Comparison of ENCODE assay signal across 14 mouse cellular contexts in genomic region chr11:45886596-45886995, GRCm38 (mm10). TPM values are rescaled to one million over a fixed set of nuclear protein-coding genes. Genes with fewer than 3 reads are reported as not detected.
DNase-seq lines count a peak whose midpoint lies in the region; ATAC-seq and TF ChIP-seq lines count a peak whose summit lies in the region.
"Had no signal": no experiment of that assay in that cellular context is flagged by ENCODE, and none has a peak within 500 bp of the region (broad histone marks: within the 10 kb centered on the region; RNA-seq: fewer than 3 reads in every experiment).

No protein-coding gene starts in this region.

- H3K27ac ChIP-seq in midbrain, embryonic 11.5 days (ENCODE audit: low read depth, low read length), result no peak overlapping the region
- no peak overlapping the region for H3K27ac ChIP-seq in midbrain, embryonic 10.5 days (replicated peaks)
- no peak overlapping the region for H3K27ac ChIP-seq in forebrain, embryonic 16.5 days (ENCODE audit: low read length)
- H3K27ac ChIP-seq in midbrain, embryonic 12.5 days (replicated peaks), result peak overlapping the region; percentile 10
- H3K27ac ChIP-seq in intestine, postnatal 0 days (ENCODE audit: low read depth, low read length), result no peak overlapping the region
- H3K27ac ChIP-seq: limb, embryonic 15.5 days; macrophage had no signal

- H3K36me3 ChIP-seq in midbrain, embryonic 11.5 days (ENCODE audit: control insufficient read depth, insufficient read depth, low read length), result peaks cover 5% of the 10 kb centered on the region; the same call in 1 of the 2 replicates
- peaks cover 68% of the 10 kb centered on the region for H3K36me3 ChIP-seq in midbrain, embryonic 10.5 days
- H3K36me3 ChIP-seq in forebrain, embryonic 16.5 days (ENCODE audit: control insufficient read depth, insufficient read depth), result peaks cover 7% of the 10 kb centered on the region
- H3K36me3 ChIP-seq in midbrain, embryonic 12.5 days, result peaks cover 43% of the 10 kb centered on the region
- H3K36me3 ChIP-seq in intestine, postnatal 0 days (ENCODE audit: control insufficient read depth, insufficient read depth), result peaks cover 63% of the 10 kb centered on the region

- no peak for TF ChIP-seq CTCF in intestine, postnatal 0 days (IDR thresholded peaks at IDR 0.05; ENCODE audit: low read depth)

- no peak overlapping the region for H3K4me2 ChIP-seq in midbrain, embryonic 11.5 days
- no peak overlapping the region for H3K4me2 ChIP-seq in forebrain, embryonic 16.5 days (ENCODE audit: low read length)
- H3K4me2 ChIP-seq in midbrain, embryonic 12.5 days (replicated peaks), result no peak overlapping the region
- no peak overlapping the region for H3K4me2 ChIP-seq in intestine, postnatal 0 days (replicated peaks; ENCODE audit: low read depth)
- H3K4me2 ChIP-seq: limb, embryonic 15.5 days; lung, embryonic 14.5 days had no signal

- H3K4me3 ChIP-seq in midbrain, embryonic 11.5 days (ENCODE audit: low read depth, low read length), result no peak overlapping the region
- H3K4me3 ChIP-seq in midbrain, embryonic 10.5 days, result no peak overlapping the region
- no peak overlapping the region for H3K4me3 ChIP-seq in forebrain, embryonic 16.5 days (replicated peaks; ENCODE audit: low read length)
- H3K4me3 ChIP-seq in midbrain, embryonic 12.5 days, result no peak overlapping the region
- H3K4me3 ChIP-seq in intestine, postnatal 0 days (ENCODE audit: low read depth, low read length), result no peak overlapping the region
- H3K4me3 ChIP-seq: erythroblast, embryonic 14.5 days; limb, embryonic 15.5 days had no signal

- no peak overlapping the region for H3K9ac ChIP-seq in midbrain, embryonic 11.5 days (ENCODE audit: low read length)
- H3K9ac ChIP-seq in forebrain, embryonic 16.5 days (replicated peaks; ENCODE audit: low read depth, low read length), result no peak overlapping the region
- H3K9ac ChIP-seq in midbrain, embryonic 12.5 days (replicated peaks), result no peak overlapping the region
- H3K9ac ChIP-seq in intestine, postnatal 0 days (ENCODE audit: low read depth, low read length), result no peak overlapping the region
- H3K9ac ChIP-seq: limb, embryonic 15.5 days; lung, embryonic 14.5 days had no signal

- H3K4me1 ChIP-seq in midbrain, embryonic 11.5 days (ENCODE audit: control insufficient read depth, insufficient read depth, low read length), result peaks cover 5% of the 10 kb centered on the region
- H3K4me1 ChIP-seq in midbrain, embryonic 10.5 days, result peaks cover 7% of the 10 kb centered on the region
- H3K4me1 ChIP-seq in forebrain, embryonic 16.5 days (replicated peaks; ENCODE audit: control insufficient read depth, insufficient read depth, low read length), result peaks cover 6% of the 10 kb centered on the region; the same call in 1 of the 2 replicates
- peaks cover 16% of the 10 kb centered on the region for H3K4me1 ChIP-seq in midbrain, embryonic 12.5 days
- no peaks in the 10 kb centered on the region for H3K4me1 ChIP-seq in intestine, postnatal 0 days (replicated peaks; ENCODE audit: control insufficient read depth, insufficient read depth, low read length)

- peak; percentile 64; the same call in 1 of the 2 replicates for ATAC-seq in midbrain, embryonic 11.5 days (ENCODE audit: low FRiP score)
- ATAC-seq in forebrain, embryonic 16.5 days, result peak; percentile 35; the same call in 1 of the 2 replicates
- peak; percentile 81 for ATAC-seq in midbrain, embryonic 12.5 days (ENCODE audit: low FRiP score, low read depth)
- no peak for ATAC-seq in intestine, postnatal 0 days

- H3K27me3 ChIP-seq in midbrain, embryonic 11.5 days (ENCODE audit: control insufficient read depth, insufficient read depth, low read length), result no peaks in the 10 kb centered on the region
- H3K27me3 ChIP-seq in midbrain, embryonic 10.5 days (ENCODE audit: low read depth, poor library complexity, severe bottlenecking), result no peaks in the 10 kb centered on the region
- no peaks in the 10 kb centered on the region for H3K27me3 ChIP-seq in forebrain, embryonic 16.5 days (replicated peaks; ENCODE audit: control insufficient read depth, insufficient read depth, low read length)
- no peaks in the 10 kb centered on the region for H3K27me3 ChIP-seq in midbrain, embryonic 12.5 days
- no peaks in the 10 kb centered on the region for H3K27me3 ChIP-seq in intestine, postnatal 0 days (replicated peaks; ENCODE audit: control insufficient read depth, insufficient read depth, low read length)
- H3K27me3 ChIP-seq: limb, embryonic 15.5 days had no signal

- no peak for DNase-seq in midbrain, embryonic 11.5 days (ENCODE audit: low spot score, missing footprints)
- no peak for DNase-seq in midbrain, embryonic 10.5 days (ENCODE audit: low spot score)
- no peak for DNase-seq in adrenal gland, postnatal 10 days
- no peak for DNase-seq in adrenal gland, postnatal 14 days
- DNase-seq: cerebellum, adult 9-11 months; layer of hippocampus, postnatal 36 days; lung, embryonic 14.5 days; thymus, postnatal 4 days had no signal

- 83% methylated on average over 5 of the region's 5 CpGs for WGBS in midbrain, embryonic 11.5 days
- WGBS in midbrain, embryonic 10.5 days, result 88% methylated on average over 5 of the region's 5 CpGs
- WGBS in forebrain, embryonic 16.5 days, result 25% methylated on average over 5 of the region's 5 CpGs
- WGBS in midbrain, embryonic 12.5 days, result 72% methylated on average over 5 of the region's 5 CpGs
- WGBS in intestine, postnatal 0 days, result 80% methylated on average over 5 of the region's 5 CpGs

- no peaks in the 10 kb centered on the region for H3K9me3 ChIP-seq in midbrain, embryonic 11.5 days (ENCODE audit: control insufficient read depth, low read length)
- H3K9me3 ChIP-seq in midbrain, embryonic 10.5 days (replicated peaks), result no peaks in the 10 kb centered on the region
- H3K9me3 ChIP-seq in forebrain, embryonic 16.5 days (ENCODE audit: control insufficient read depth, low read length), result no peaks in the 10 kb centered on the region
- no peaks in the 10 kb centered on the region for H3K9me3 ChIP-seq in midbrain, embryonic 12.5 days
- no peaks in the 10 kb centered on the region for H3K9me3 ChIP-seq in intestine, postnatal 0 days (ENCODE audit: control insufficient read depth)
- H3K9me3 ChIP-seq: limb, embryonic 15.5 days had no signal

RNA-seq across cellular contexts. Expression of gene Clint1, which starts 34.7 kb away (rescaled TPM):
- polyA plus RNA-seq in midbrain, embryonic 11.5 days (2014; fragmentation: Nextera tagmentation; extraction: Ambion mirVana), result 60.9 and 63.5 TPM in 2 replicates
- 57.8 and 60.3 TPM in 2 replicates for polyA plus RNA-seq in midbrain, embryonic 10.5 days (2016; fragmentation: Nextera tagmentation; extraction: Ambion mirVana)
- 45.1 and 56.0 TPM in 2 replicates for polyA plus RNA-seq in forebrain, embryonic 16.5 days (2015; fragmentation: Nextera tagmentation; extraction: Ambion mirVana)
- 78.3 and 78.7 TPM in 2 replicates for polyA plus RNA-seq in midbrain, embryonic 12.5 days (2016; fragmentation: Nextera tagmentation; extraction: Ambion mirVana)
- total RNA-seq in adrenal gland, postnatal 10 days (2021), result 10 to 100 TPM; 59.8 to 64.5 TPM
- polyA plus RNA-seq in intestine, postnatal 0 days (2015; fragmentation: Nextera tagmentation; extraction: Ambion mirVana), result 171 and 185 TPM in 2 replicates
- total RNA-seq in adrenal gland, postnatal 14 days (2021), result 66.5 and 67.2 TPM in 2 replicates

RNA-seq across cellular contexts. Expression of gene Lsm11, which starts 58.1 kb away (rescaled TPM):
- 10.8 and 13.0 TPM in 2 replicates for polyA plus RNA-seq in midbrain, embryonic 11.5 days (2014; fragmentation: Nextera tagmentation; extraction: Ambion mirVana)
- 7.3 and 9.1 TPM in 2 replicates for polyA plus RNA-seq in midbrain, embryonic 10.5 days (2016; fragmentation: Nextera tagmentation; extraction: Ambion mirVana)
- 11.5 and 13.6 TPM in 2 replicates for polyA plus RNA-seq in forebrain, embryonic 16.5 days (2015; fragmentation: Nextera tagmentation; extraction: Ambion mirVana)
- polyA plus RNA-seq in midbrain, embryonic 12.5 days (2016; fragmentation: Nextera tagmentation; extraction: Ambion mirVana), result 13.9 and 16.4 TPM in 2 replicates
- 1 to 10 TPM; 7.8 to 9.9 TPM for total RNA-seq in adrenal gland, postnatal 10 days (2021)
- polyA plus RNA-seq in intestine, postnatal 0 days (2015; fragmentation: Nextera tagmentation; extraction: Ambion mirVana), result 3.1 and 3.4 TPM in 2 replicates
- total RNA-seq in adrenal gland, postnatal 14 days (2021), result 12.5 and 14.2 TPM in 2 replicates
